Mouse (Mus musculus) erythroblast, embryonic 14.5 days (primary cell): ENCODE measurements around the gene Map2k5. TPM values are rescaled to one million over a fixed set of nuclear protein-coding genes. Genes with fewer than 3 reads are reported as not detected.

ENCODE experiments used
- H3K27me3 ChIP-seq: 2 replicates; pipeline ENCODE4 v1.6.1; 2012; ENCODE audit warnings: inconsistent platforms; ENCODE audit not compliant: control insufficient read depth
- H3K36me3 ChIP-seq: 2 replicates; pipeline ENCODE4 v1.6.1; 2012; ENCODE audit warnings: mild to moderate bottlenecking, inconsistent platforms; ENCODE audit not compliant: control insufficient read depth
- H3K4me1 ChIP-seq: 2 replicates; pipeline ENCODE4 v1.6.1; 2012; ENCODE audit warnings: inconsistent platforms; ENCODE audit not compliant: control insufficient read depth
- H3K4me3 ChIP-seq: replicated peaks from 2 replicates; pipeline ENCODE3; 2012; ENCODE audit warnings: moderate library complexity, mild to moderate bottlenecking, inconsistent platforms
- H3K9me3 ChIP-seq: 2 replicates; pipeline ENCODE4 v1.6.1; 2012; ENCODE audit warnings: low read length, inconsistent platforms, mixed read lengths; ENCODE audit not compliant: control insufficient read depth
- GATA1 ChIP-seq: IDR thresholded peaks from 2 replicates; pipeline ENCODE4 v1.6.1; 2012; ENCODE audit warnings: low read length, inconsistent platforms, mixed read lengths
- TAL1 ChIP-seq: IDR thresholded peaks from 3 replicates; pipeline ENCODE4 v1.6.1; 2012; ENCODE audit warnings: low read length, inconsistent platforms, mixed read lengths
- polyA plus RNA-seq: library from polyadenylated mRNA; stranded (reverse); fragments of >175 nt; gene quantifications from 2 replicates; pipeline ENCODE4 v1.2.3, GENCODE M21; 2012

Gene Map2k5
- polyA plus RNA-seq, 1 experiment = 1.4 TPM

GRCm38 (mm10) chr9:63140211-63140610, 237.5 kb downstream of the Map2k5 start:
- Histone ChIP-seq H3K4me1 (peaks cover 1% of the 10 kb centered on the region; the same call in 1 of the 2 replicates), H3K27me3 (peaks cover 100% of the 10 kb centered on the region), H3K9me3 (no peaks in the 10 kb centered on the region; the same call in 1 of the 2 replicates), H3K36me3 (no peaks in the 10 kb centered on the region), H3K4me3 (no peak overlapping the region)
- TF ChIP-seq GATA1 (no peak), TAL1 (no peak)

GRCm38 (mm10) chr9:63139661-63140060, 238.0 kb downstream of the Map2k5 start:
- no peaks in the 10 kb centered on the region for H3K36me3 ChIP-seq
- no peak overlapping the region for H3K4me3 ChIP-seq
- H3K27me3 ChIP-seq = peaks cover 100% of the 10 kb centered on the region
- no peaks in the 10 kb centered on the region; the same call in 1 of the 2 replicates for H3K9me3 ChIP-seq
- H3K4me1 ChIP-seq = peaks cover 1% of the 10 kb centered on the region; the same call in 1 of the 2 replicates
- TF ChIP-seq GATA1 (no peak), TAL1 (no peak)

GRCm38 (mm10) chr9:63138481-63138967, 239.2 kb downstream of the Map2k5 start:
- H3K4me1 ChIP-seq = peaks cover 2% of the 10 kb centered on the region; the same call in 1 of the 2 replicates
- no peak overlapping the region for H3K4me3 ChIP-seq
- peaks cover 100% of the 10 kb centered on the region for H3K27me3 ChIP-seq
- no peaks in the 10 kb centered on the region; the same call in 1 of the 2 replicates for H3K9me3 ChIP-seq
- no peaks in the 10 kb centered on the region for H3K36me3 ChIP-seq
- TF ChIP-seq TAL1 (no peak), GATA1 (no peak)

- Histone ChIP-seq H3K27me3 (peaks cover 99% of the 10 kb centered on the region), H3K9me3 (no peaks in the 10 kb centered on the region; the same call in 1 of the 2 replicates), H3K4me1 (peaks cover 7% of the 10 kb centered on the region), H3K4me3 (no peak overlapping the region), H3K36me3 (no peaks in the 10 kb centered on the region)
- TF ChIP-seq GATA1 (no peak), TAL1 (no peak)
These were observed 240.1 kb downstream of the Map2k5 start for GRCm38 (mm10) chr9:63137615-63137915.

GRCm38 (mm10) chr9:63136756-63137614, 240.7 kb downstream of the Map2k5 start:
- Histone ChIP-seq H3K9me3 (no peaks in the 10 kb centered on the region), H3K36me3 (no peaks in the 10 kb centered on the region), H3K4me1 (peaks cover 12% of the 10 kb centered on the region), H3K27me3 (peaks cover 99% of the 10 kb centered on the region), H3K4me3 (no peak overlapping the region)
- TF ChIP-seq GATA1 (no peak), TAL1 (no peak)

- H3K9me3 ChIP-seq = no peaks in the 10 kb centered on the region
- H3K36me3 ChIP-seq = no peaks in the 10 kb centered on the region
- peaks cover 99% of the 10 kb centered on the region for H3K27me3 ChIP-seq
- no peak overlapping the region for H3K4me3 ChIP-seq
- TF ChIP-seq TAL1 (no peak), GATA1 (no peak)
- H3K4me1 ChIP-seq = peaks cover 13% of the 10 kb centered on the region
These were observed 241.5 kb downstream of the Map2k5 start for GRCm38 (mm10) chr9:63136241-63136640.

GRCm38 (mm10) chr9:63135801-63136200, 241.9 kb downstream of the Map2k5 start:
- Histone ChIP-seq H3K27me3 (peaks cover 99% of the 10 kb centered on the region), H3K9me3 (no peaks in the 10 kb centered on the region), H3K4me1 (peaks cover 13% of the 10 kb centered on the region), H3K4me3 (no peak overlapping the region), H3K36me3 (no peaks in the 10 kb centered on the region)
- TF ChIP-seq GATA1 (no peak), TAL1 (no peak)

- TF ChIP-seq GATA1 (no peak), TAL1 (no peak)
- Histone ChIP-seq H3K9me3 (no peaks in the 10 kb centered on the region), H3K4me1 (peaks cover 13% of the 10 kb centered on the region), H3K36me3 (no peaks in the 10 kb centered on the region), H3K27me3 (peaks cover 95% of the 10 kb centered on the region), H3K4me3 (no peak overlapping the region)
These were observed 242.3 kb downstream of the Map2k5 start for GRCm38 (mm10) chr9:63135356-63135755.

- TF ChIP-seq GATA1 (no peak), TAL1 (no peak)
- no peaks in the 10 kb centered on the region for H3K36me3 ChIP-seq
- peaks cover 13% of the 10 kb centered on the region for H3K4me1 ChIP-seq
- H3K4me3 ChIP-seq = peak overlapping the region; percentile 8
- no peaks in the 10 kb centered on the region for H3K9me3 ChIP-seq
- H3K27me3 ChIP-seq = peaks cover 80% of the 10 kb centered on the region
These were observed 244.0 kb downstream of the Map2k5 start for GRCm38 (mm10) chr9:63133659-63134058.
